Mouse (Mus musculus): ENCODE data around the gene Hoxa13.

DNA sequence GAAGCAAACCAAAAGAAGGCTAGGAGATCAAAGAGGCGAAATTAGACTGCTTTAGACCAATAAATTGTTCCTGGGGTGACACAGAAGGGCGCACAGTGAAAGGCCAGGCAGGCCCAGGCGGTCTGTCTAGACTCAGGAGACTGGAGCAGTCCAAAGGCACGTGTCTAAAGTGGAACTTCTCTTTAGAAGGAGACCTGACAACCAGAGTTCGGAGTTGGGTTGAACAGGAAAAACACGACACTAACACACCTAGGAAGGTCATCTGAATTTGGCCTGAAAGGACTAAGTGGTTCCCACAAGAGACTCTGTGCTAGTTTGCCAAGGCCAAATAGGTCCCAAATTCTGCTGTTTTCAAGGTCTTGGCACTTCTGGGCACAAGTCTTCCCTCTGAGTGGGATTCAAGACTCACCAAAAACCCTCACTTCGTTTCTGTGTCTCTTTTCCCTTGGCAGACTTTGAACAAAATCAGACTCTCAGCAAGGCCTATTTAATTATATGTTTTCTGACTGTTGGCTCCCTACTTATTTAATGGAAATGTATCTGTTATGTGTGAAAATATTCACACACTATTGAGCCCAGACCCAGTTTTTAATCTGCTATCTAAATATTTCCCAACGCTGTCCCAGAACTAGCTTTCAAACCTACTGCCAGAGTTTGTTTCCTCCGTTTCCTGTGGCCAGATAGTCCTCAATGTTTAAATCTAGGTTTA, 41.3 kb downstream of the Hoxa13 start:
- TF ChIP-seq POLR2A (IDR thresholded peaks at IDR 0.05; ENCODE audit: insufficient read depth, low read depth, low read length) (no peak), CTCF (IDR thresholded peaks at IDR 0.05) (no peak), EP300 (IDR thresholded peaks at IDR 0.05; ENCODE audit: insufficient read depth, low read depth, low read length) (no peak)
